Mouse (Mus musculus) kidney, postnatal 0 days (tissue): ENCODE measurements at regions not wholly inside any gene's neighbourhood (a gene's known extent, or its start where the extent isn't known, plus 50 kb on each side); places are given as distances from the start of the nearest gene placed in this dataset.

ENCODE experiments used
- ATAC-seq: fragments of 200-750 bp; cut with Nextera tagmentation; replicated peaks from 2 replicates; pipeline ENCODE4 v1.8.0; 2017; ENCODE audit warnings: low read depth, moderate number of reproducible peaks, moderate TSS enrichment, moderate library complexity; ENCODE audit not compliant: low FRiP score
- DNase-seq: peaks from one replicate; pipeline ENCODE4 v3.0.0-alpha.2; 2016; ENCODE audit warnings: low spot score
- H3K27ac ChIP-seq: fragments of 300-500 bp; sonication (generic); 2 replicates; pipeline ENCODE4 v1.5.1; 2014; ENCODE audit warnings: mild to moderate bottlenecking
- H3K27me3 ChIP-seq: fragments of 300-500 bp; sonication (generic); 2 replicates; pipeline ENCODE4 v1.6.1; 2014; ENCODE audit warnings: low read length, mixed read lengths; ENCODE audit not compliant: insufficient read depth
- H3K36me3 ChIP-seq: fragments of 300-500 bp; sonication (generic); 2 replicates; pipeline ENCODE4 v1.6.1; 2014; ENCODE audit warnings: low read length, mixed read lengths; ENCODE audit not compliant: insufficient read depth
- H3K4me1 ChIP-seq: fragments of 300-500 bp; sonication (generic); replicated peaks from 2 replicates; pipeline ENCODE4 v1.6.1; 2014; ENCODE audit warnings: antibody characterized with exemption, low read length, mixed read lengths; ENCODE audit not compliant: insufficient read depth
- H3K4me2 ChIP-seq: fragments of 300-500 bp; sonication (generic); 2 replicates; pipeline ENCODE4 v1.6.1; 2014; ENCODE audit warnings: mild to moderate bottlenecking, low read length, moderate library complexity, mixed read lengths
- H3K4me3 ChIP-seq: fragments of 300-500 bp; sonication (generic); replicated peaks from 2 replicates; pipeline ENCODE4 v1.5.1; 2014; ENCODE audit warnings: low read depth, low read length
- H3K9ac ChIP-seq: fragments of 300-500 bp; sonication (generic); 2 replicates; pipeline ENCODE4 v1.6.1; 2014; ENCODE audit warnings: low read depth, low read length
- H3K9me3 ChIP-seq: fragments of 300-500 bp; sonication (generic); replicated peaks from 2 replicates; pipeline ENCODE4 v1.6.1; 2016; ENCODE audit warnings: low read length, inconsistent platforms, mixed read lengths
- CTCF ChIP-seq: IDR thresholded peaks from 2 replicates; pipeline ENCODE4 v1.5.1; 2016; ENCODE audit warnings: antibody characterized with exemption, low read depth, mild to moderate bottlenecking, moderate library complexity
- WGBS: fragments of 180-500 bp; shearing (Covaris S2); extraction: QIAGEN DNeasy Blood & Tissue Kit; methylation state at CpG from one replicate; pipeline ENCODE4 v1.1.7; 2014; 5-methylcytosine and 5-hydroxymethylcytosine counted together

- ATAC-seq: no peak
- H3K4me3 ChIP-seq: no peak overlapping the region
- 48% methylated on average over 2 of the region's 2 CpGs for WGBS
Observed at GRCm38 (mm10) chr16:66023397-66023796, 208.3 kb downstream of the Vgll3 start.

More at GRCm38 (mm10) chr16:66023397-66023796, 208.3 kb downstream of the Vgll3 start:
- no peaks in the 10 kb centered on the region for H3K27me3 ChIP-seq
- DNase-seq: no peak
- TF ChIP-seq CTCF: no peak
- H3K27ac ChIP-seq: no peak overlapping the region
- H3K4me2 ChIP-seq: no peak overlapping the region
- H3K36me3 ChIP-seq: no peaks in the 10 kb centered on the region
- no peaks in the 10 kb centered on the region for H3K9me3 ChIP-seq
- no peak overlapping the region for H3K9ac ChIP-seq
- no peaks in the 10 kb centered on the region for H3K4me1 ChIP-seq
